Mouse (Mus musculus) hindbrain, embryonic 16.5 days (tissue): ENCODE measurements around the gene Ugt1a9. TPM values are rescaled to one million over a fixed set of nuclear protein-coding genes. Genes with fewer than 3 reads are reported as not detected.
A peak's percentile ranks its signal among the peaks of the same experiment; 100 is the strongest.

Source experiments
- ATAC-seq: fragments of 200-750 bp; cut with Nextera tagmentation; 2 replicates; pipeline ENCODE4 v1.8.0; 2017; ENCODE audit warnings: moderate TSS enrichment, moderate library complexity
- H3K27ac ChIP-seq: fragments of 300-500 bp; sonication (generic); 2 replicates; pipeline ENCODE4 v1.5.1; 2014; ENCODE audit warnings: low read depth, mild to moderate bottlenecking, control low read depth, low read length, moderate library complexity
- H3K27me3 ChIP-seq: fragments of 300-500 bp; sonication (generic); replicated peaks from 2 replicates; pipeline ENCODE4 v1.6.1; 2014; ENCODE audit warnings: low read length; ENCODE audit not compliant: control insufficient read depth, insufficient read depth
- H3K36me3 ChIP-seq: fragments of 300-500 bp; sonication (generic); 2 replicates; pipeline ENCODE4 v1.6.1; 2014; ENCODE audit warnings: mild to moderate bottlenecking, low read length, moderate library complexity, mixed read lengths; ENCODE audit not compliant: control insufficient read depth, insufficient read depth
- H3K4me1 ChIP-seq: fragments of 300-500 bp; sonication (generic); 2 replicates; pipeline ENCODE4 v1.6.1; 2014; ENCODE audit warnings: low read depth, low read length; ENCODE audit not compliant: control insufficient read depth, insufficient read depth
- H3K4me2 ChIP-seq: fragments of 300-500 bp; sonication (generic); 2 replicates; pipeline ENCODE4 v1.6.1; 2014; ENCODE audit warnings: mild to moderate bottlenecking, low read length, control low read depth, moderate library complexity
- H3K4me3 ChIP-seq: fragments of 300-500 bp; sonication (generic); 2 replicates; pipeline ENCODE4 v1.5.1; 2014; ENCODE audit warnings: mild to moderate bottlenecking, low read length, control low read depth, moderate library complexity
- H3K9ac ChIP-seq: fragments of 300-500 bp; sonication (generic); 2 replicates; pipeline ENCODE4 v1.6.1; 2014; ENCODE audit warnings: low read depth, mild to moderate bottlenecking, control low read depth, low read length, moderate library complexity
- H3K9me3 ChIP-seq: fragments of 300-500 bp; sonication (generic); 2 replicates; pipeline ENCODE4 v1.6.1; 2014; ENCODE audit warnings: mild to moderate bottlenecking, low read length, moderate library complexity; ENCODE audit not compliant: control insufficient read depth
- WGBS: fragments of 180-500 bp; shearing (Covaris S2); extraction: QIAGEN DNeasy Blood & Tissue Kit; methylation state at CpG from one replicate; pipeline ENCODE4 v1.1.7; 2014; 5-methylcytosine and 5-hydroxymethylcytosine counted together
- polyA plus RNA-seq: library from polyadenylated mRNA; unstranded; fragments of >200 nt; fragmentation: Nextera tagmentation; extraction: Ambion mirVana; gene quantifications from 2 replicates; pipeline ENCODE4 v1.2.1, GENCODE M21; 2015

Gene Ugt1a9
- polyA plus RNA-seq, 1 experiment from 2014 or later = not detected

GRCm38 (mm10) chr1:88260604-88261377 is 190.2 kb downstream of the Ugt1a9 start:
- H3K36me3 ChIP-seq = peaks cover 41% of the 10 kb centered on the region
- H3K27ac ChIP-seq = no peak overlapping the region
- H3K27me3 ChIP-seq = no peaks in the 10 kb centered on the region
- peaks cover 12% of the 10 kb centered on the region for H3K9me3 ChIP-seq
- no peak for ATAC-seq
- no peak overlapping the region for H3K4me3 ChIP-seq
- no peak overlapping the region for H3K9ac ChIP-seq
- 84% methylated on average over 10 of the region's 10 CpGs for WGBS
- H3K4me2 ChIP-seq = no peak overlapping the region
- no peaks in the 10 kb centered on the region for H3K4me1 ChIP-seq

- peaks cover 3% of the 10 kb centered on the region; the same call in 1 of the 2 replicates for H3K9me3 ChIP-seq
- ATAC-seq = no peak
- WGBS = 86% methylated on average over 7 of the region's 7 CpGs
Observed at GRCm38 (mm10) chr1:88261706-88262105, 191.1 kb downstream of the Ugt1a9 start.

GRCm38 (mm10) chr1:88262255-88262654 is 191.7 kb downstream of the Ugt1a9 start:
- 0 out of 2 replicates have a peak, but pooled peaks cover 2% of the 10 kb centered on the region for H3K9me3 ChIP-seq
- ATAC-seq = 0 out of 2 replicates have a peak, but pooled peaks have one; percentile 2
- no peak overlapping the region for H3K4me3 ChIP-seq
- H3K27ac ChIP-seq = no peak overlapping the region
- H3K36me3 ChIP-seq = peaks cover 56% of the 10 kb centered on the region
- no peak overlapping the region for H3K4me2 ChIP-seq
- WGBS = 83% methylated on average over 4 of the region's 4 CpGs
- H3K4me1 ChIP-seq = no peaks in the 10 kb centered on the region
- H3K9ac ChIP-seq = no peak overlapping the region
- no peaks in the 10 kb centered on the region for H3K27me3 ChIP-seq

More at GRCm38 (mm10) chr1:88261706-88262105, 191.1 kb downstream of the Ugt1a9 start:
- Histone ChIP-seq H3K36me3 (peaks cover 50% of the 10 kb centered on the region), H3K27me3 (no peaks in the 10 kb centered on the region), H3K9ac (no peak overlapping the region), H3K27ac (no peak overlapping the region), H3K4me2 (no peak overlapping the region), H3K4me1 (no peaks in the 10 kb centered on the region), H3K4me3 (no peak overlapping the region)

GRCm38 (mm10) chr1:88262961-88263360 is 192.4 kb downstream of the Ugt1a9 start:
- H3K27ac ChIP-seq = no peak overlapping the region
- ATAC-seq = no peak

GRCm38 (mm10) chr1:88263778-88264177 is 193.2 kb downstream of the Ugt1a9 start:
- H3K4me2 ChIP-seq = no peak overlapping the region
- 93% methylated on average over 5 of the region's 5 CpGs for WGBS
- H3K27me3 ChIP-seq = no peaks in the 10 kb centered on the region

More at GRCm38 (mm10) chr1:88262961-88263360, 192.4 kb downstream of the Ugt1a9 start:
- H3K4me2 ChIP-seq = no peak overlapping the region
- no peaks in the 10 kb centered on the region for H3K27me3 ChIP-seq
- no peak overlapping the region for H3K4me3 ChIP-seq
- H3K9ac ChIP-seq = no peak overlapping the region
- peaks cover 63% of the 10 kb centered on the region for H3K36me3 ChIP-seq
- H3K4me1 ChIP-seq = no peaks in the 10 kb centered on the region
- no peaks in the 10 kb centered on the region for H3K9me3 ChIP-seq
- WGBS = 76% methylated on average over 6 of the region's 6 CpGs

GRCm38 (mm10) chr1:88264237-88264868 is 193.8 kb downstream of the Ugt1a9 start:
- H3K4me3 ChIP-seq = no peak overlapping the region
- H3K36me3 ChIP-seq = peaks cover 77% of the 10 kb centered on the region
- H3K9me3 ChIP-seq = no peaks in the 10 kb centered on the region
- no peaks in the 10 kb centered on the region for H3K27me3 ChIP-seq
- no peak for ATAC-seq
- no peak overlapping the region for H3K9ac ChIP-seq
- H3K4me1 ChIP-seq = no peaks in the 10 kb centered on the region
- no peak overlapping the region for H3K4me2 ChIP-seq
- H3K27ac ChIP-seq = no peak overlapping the region
- WGBS = 92% methylated on average over 7 of the region's 7 CpGs

More at GRCm38 (mm10) chr1:88263778-88264177, 193.2 kb downstream of the Ugt1a9 start:
- H3K36me3 ChIP-seq = peaks cover 71% of the 10 kb centered on the region
- ATAC-seq = no peak
- no peaks in the 10 kb centered on the region for H3K9me3 ChIP-seq
- no peak overlapping the region for H3K27ac ChIP-seq
- H3K4me3 ChIP-seq = no peak overlapping the region
- H3K4me1 ChIP-seq = no peaks in the 10 kb centered on the region
- no peak overlapping the region for H3K9ac ChIP-seq

- no peak overlapping the region for H3K9ac ChIP-seq
- no peaks in the 10 kb centered on the region for H3K9me3 ChIP-seq
- no peak for ATAC-seq
- 77% methylated on average over 4 of the region's 4 CpGs for WGBS
- no peak overlapping the region for H3K4me2 ChIP-seq
- H3K4me3 ChIP-seq = no peak overlapping the region
- peaks cover 82% of the 10 kb centered on the region for H3K36me3 ChIP-seq
- no peaks in the 10 kb centered on the region for H3K4me1 ChIP-seq
- no peak overlapping the region for H3K27ac ChIP-seq
- H3K27me3 ChIP-seq = no peaks in the 10 kb centered on the region
Observed at GRCm38 (mm10) chr1:88264869-88265240, 194.3 kb downstream of the Ugt1a9 start.

- H3K4me1 ChIP-seq = no peaks in the 10 kb centered on the region
- no peak overlapping the region for H3K4me2 ChIP-seq
- ATAC-seq = no peak
- no peaks in the 10 kb centered on the region for H3K9me3 ChIP-seq
- no peaks in the 10 kb centered on the region for H3K27me3 ChIP-seq
- H3K27ac ChIP-seq = no peak overlapping the region
- 90% methylated on average over 13 of the region's 13 CpGs for WGBS
- no peak overlapping the region for H3K9ac ChIP-seq
- H3K4me3 ChIP-seq = no peak overlapping the region
- H3K36me3 ChIP-seq = peaks cover 84% of the 10 kb centered on the region
Observed at GRCm38 (mm10) chr1:88266123-88266522, 195.5 kb downstream of the Ugt1a9 start.

GRCm38 (mm10) chr1:88267489-88267888 is 196.9 kb downstream of the Ugt1a9 start:
- no peaks in the 10 kb centered on the region for H3K9me3 ChIP-seq
- no peak for ATAC-seq
- 91% methylated on average over 6 of the region's 6 CpGs for WGBS
- no peak overlapping the region for H3K9ac ChIP-seq
- H3K4me2 ChIP-seq = no peak overlapping the region
- H3K27ac ChIP-seq = no peak overlapping the region
- peaks cover 76% of the 10 kb centered on the region for H3K36me3 ChIP-seq
- H3K4me1 ChIP-seq = no peaks in the 10 kb centered on the region
- H3K27me3 ChIP-seq = no peaks in the 10 kb centered on the region
- H3K4me3 ChIP-seq = no peak overlapping the region
